Mouse (Mus musculus): ENCODE measurements around the gene Prph.

DNA sequence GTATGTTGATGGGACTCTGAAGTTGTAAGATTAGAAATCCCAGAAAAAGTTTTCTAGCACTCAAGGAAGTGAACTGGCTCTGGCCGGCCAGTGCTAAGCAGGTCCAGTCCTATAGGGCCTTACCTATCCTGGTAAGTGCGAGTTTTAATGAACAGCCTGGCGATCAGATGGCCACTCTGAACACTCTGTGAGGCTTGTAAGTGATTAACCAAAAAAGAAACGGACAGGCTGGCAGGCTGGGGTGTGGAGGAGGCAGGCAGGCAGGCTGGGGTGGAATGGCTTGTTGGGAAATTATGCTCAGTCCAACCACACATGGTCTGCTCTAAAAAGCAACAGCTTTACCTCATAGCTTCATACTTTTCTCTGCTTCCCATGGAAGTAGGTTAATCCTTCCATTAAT, 19.5 kb upstream of the Prph start:
- TF ChIP-seq POLR2A (IDR thresholded peaks at IDR 0.05; ENCODE audit: borderline replicate concordance, insufficient read depth, low read length) (no peak), CTCF (IDR thresholded peaks at IDR 0.05; ENCODE audit: borderline replicate concordance, insufficient read depth, low read depth, low read length) (no peak)

Measured in cerebellum, adult 2 months (tissue).